Mouse (Mus musculus) testis, adult 2 months (tissue): ENCODE results near the gene Mob3c.

Experiments
- CTCF ChIP-seq: fragments of 200-500 bp; IDR thresholded peaks from 2 replicates; pipeline ENCODE4 v1.5.1; 2012; ENCODE audit warnings: low read depth, mild to moderate bottlenecking, inconsistent platforms, low read length, moderate library complexity; ENCODE audit not compliant: control insufficient read depth, insufficient read depth, insufficient replicate concordance
- POLR2A ChIP-seq: fragments of 200-500 bp; IDR thresholded peaks from 2 replicates; pipeline ENCODE4 v1.6.1; 2012; ENCODE audit warnings: low read depth, mild to moderate bottlenecking, inconsistent platforms, low read length, moderate library complexity; ENCODE audit not compliant: control insufficient read depth

DNA sequence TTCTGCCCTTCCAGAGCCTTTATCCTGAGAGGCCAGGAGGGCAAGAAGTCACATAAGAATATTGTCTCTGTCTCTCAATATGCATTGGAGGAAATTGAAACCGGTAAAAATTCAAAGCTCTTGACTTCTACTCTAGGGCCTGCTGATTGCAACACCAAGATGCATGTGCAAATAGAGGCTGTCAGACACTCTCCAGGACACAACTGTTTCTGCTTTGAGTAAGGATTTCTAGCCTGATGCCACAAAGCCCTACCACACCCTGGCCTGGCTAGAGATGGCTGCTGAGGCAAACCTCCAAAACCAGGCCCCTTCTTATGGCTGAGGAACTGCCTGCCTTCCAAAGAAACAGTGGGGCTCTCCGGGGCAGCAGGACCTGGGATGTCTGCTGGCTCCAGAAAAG lies 7.7 kb downstream of the Mob3c start:
- TF ChIP-seq CTCF, result no peak
- TF ChIP-seq POLR2A, result no peak
